ENCODE assay signal across 16 mouse cellular contexts in the genomic region with DNA sequence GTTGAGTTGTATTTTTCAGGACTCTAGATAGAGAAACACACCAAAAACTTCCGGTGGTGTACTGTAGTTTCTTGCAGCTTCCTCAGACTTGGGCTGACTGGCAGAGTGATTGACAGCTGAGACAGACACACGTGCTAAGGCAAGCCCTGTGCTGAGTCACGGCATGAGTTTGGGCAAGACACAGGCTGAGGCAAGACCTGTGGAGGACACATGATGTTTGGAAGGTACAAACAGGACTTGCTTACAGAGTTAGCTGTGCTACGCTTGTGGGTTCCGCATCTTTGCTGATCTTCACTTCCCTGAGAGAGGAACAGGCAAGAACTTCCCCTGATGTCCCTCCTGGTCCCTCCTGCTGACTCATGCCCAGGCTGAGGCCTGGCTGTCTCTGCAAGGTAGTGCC. TPM values are rescaled to one million over a fixed set of nuclear protein-coding genes. Genes with fewer than 3 reads are reported as not detected.
DNase-seq lines count a peak whose midpoint lies in the region; ATAC-seq lines count a peak whose summit lies in the region.
"Had no signal": no experiment of that assay in that cellular context is flagged by ENCODE, and none has a peak within 500 bp of the region (broad histone marks: within the 10 kb centered on the region; RNA-seq: fewer than 3 reads in every experiment).

No protein-coding gene starts in this region.

- peak; percentile 85 for ATAC-seq in granulocyte monocyte progenitor cell, adult 5-6 weeks (replicated peaks; ENCODE audit: poor library complexity, severe bottlenecking)
- peak; percentile 51; the same call in 1 of the 2 replicates for ATAC-seq in stomach, embryonic 16.5 days (ENCODE audit: insufficient read depth, low FRiP score)
- ATAC-seq: intestine, embryonic 15.5 days had no signal

- H3K4me3 ChIP-seq in stomach, embryonic 16.5 days (replicated peaks; ENCODE audit: low read length): no peak overlapping the region
- H3K4me3 ChIP-seq: forebrain, embryonic 10.5 days; hindbrain, embryonic 12.5 days; intestine, embryonic 15.5 days; layer of hippocampus, adult 2 months; limb, embryonic 12.5 days; lung, embryonic 15.5 days; midbrain, embryonic 12.5 days had no signal

- 78% methylated on average over 5 of the region's 5 CpGs for WGBS in stomach, embryonic 16.5 days

- H3K36me3 ChIP-seq in stomach, embryonic 16.5 days (ENCODE audit: control insufficient read depth, insufficient read depth, low read length): no peaks in the 10 kb centered on the region
- H3K36me3 ChIP-seq: forebrain, embryonic 10.5 days; hindbrain, embryonic 12.5 days; intestine, embryonic 15.5 days; limb, embryonic 12.5 days; lung, embryonic 15.5 days; midbrain, embryonic 12.5 days had no signal

- no peak overlapping the region for H3K27ac ChIP-seq in stomach, embryonic 16.5 days (ENCODE audit: low read length)
- H3K27ac ChIP-seq: forebrain, embryonic 10.5 days; hindbrain, embryonic 12.5 days; intestine, embryonic 15.5 days; layer of hippocampus, adult 2 months; limb, embryonic 12.5 days; lung, embryonic 15.5 days; midbrain, embryonic 12.5 days had no signal

- H3K27me3 ChIP-seq in stomach, embryonic 16.5 days (ENCODE audit: control insufficient read depth, insufficient read depth, low read length): no peaks in the 10 kb centered on the region
- H3K27me3 ChIP-seq: hindbrain, embryonic 12.5 days; intestine, embryonic 15.5 days; limb, embryonic 12.5 days; lung, embryonic 15.5 days; midbrain, embryonic 12.5 days had no signal

- peaks cover 11% of the 10 kb centered on the region for H3K4me1 ChIP-seq in stomach, embryonic 16.5 days (ENCODE audit: control insufficient read depth, insufficient read depth, low read length)
- H3K4me1 ChIP-seq: intestine, embryonic 15.5 days; midbrain, embryonic 12.5 days had no signal

- peak; percentile 48 for DNase-seq in adrenal gland, adult 2 months
- DNase-seq in adrenal gland, postnatal 25 days: no peak
- DNase-seq in lung, postnatal 36 days: peak; percentile 34
- no peak for DNase-seq in lung, postnatal 25 days (ENCODE audit: low spot score)
- DNase-seq in kidney, postnatal 25 days: no peak
- no peak for DNase-seq in cerebellum, adult 18-20 months
- DNase-seq: gastrocnemius, postnatal 25 days had no signal

- H3K4me2 ChIP-seq in stomach, embryonic 16.5 days (ENCODE audit: low read depth, low read length): no peak overlapping the region
- H3K4me2 ChIP-seq: hindbrain, embryonic 12.5 days; intestine, embryonic 15.5 days; limb, embryonic 12.5 days; lung, embryonic 15.5 days; midbrain, embryonic 12.5 days had no signal

- no peak overlapping the region for H3K9ac ChIP-seq in stomach, embryonic 16.5 days (ENCODE audit: low read length)
- H3K9ac ChIP-seq: hindbrain, embryonic 12.5 days; intestine, embryonic 15.5 days; limb, embryonic 12.5 days; lung, embryonic 15.5 days; midbrain, embryonic 12.5 days had no signal

- H3K9me3 ChIP-seq in stomach, embryonic 16.5 days (replicated peaks; ENCODE audit: control insufficient read depth, low read length): no peaks in the 10 kb centered on the region
- H3K9me3 ChIP-seq: forebrain, embryonic 10.5 days; hindbrain, embryonic 12.5 days; intestine, embryonic 15.5 days; limb, embryonic 12.5 days; lung, embryonic 15.5 days; midbrain, embryonic 12.5 days had no signal

RNA-seq across cellular contexts. Expression of gene Crybg3, which starts 17.3 kb away (rescaled TPM):
- total RNA-seq in adrenal gland, adult 2 months (2021): 10 to 100 TPM; 11.9 to 16.0 TPM
- 1.6 and 1.7 TPM in 2 replicates for polyA plus RNA-seq in adrenal gland, adult 2 months (2012; rRNA removed)
- total RNA-seq in adrenal gland, postnatal 25 days (2021): 12.8 and 13.8 TPM in 2 replicates
- 13.9 and 23.3 TPM in 2 replicates for total RNA-seq in granulocyte monocyte progenitor cell, adult 5-6 weeks (2014; fragmentation: Nextera tagmentation)
- total RNA-seq in granulocyte monocyte progenitor cell, adult 5-6 weeks (2017): 17.3 and 27.0 TPM in 2 replicates
- polyA plus RNA-seq in stomach, embryonic 16.5 days (2015; fragmentation: Nextera tagmentation; extraction: Ambion mirVana): 11.2 and 11.6 TPM in 2 replicates

RNA-seq across cellular contexts. Expression of gene Arl6, which starts 55.7 kb away (rescaled TPM):
- 10 to 100 TPM in 1 of 2 experiments, 1 to 10 TPM in 1; 6.2 to 13.9 TPM for total RNA-seq in adrenal gland, adult 2 months (2021)
- polyA plus RNA-seq in adrenal gland, adult 2 months (2012; rRNA removed): 0.63 and 0.97 TPM in 2 replicates
- total RNA-seq in adrenal gland, postnatal 25 days (2021): 5.8 and 7.9 TPM in 2 replicates
- total RNA-seq in granulocyte monocyte progenitor cell, adult 5-6 weeks (2014; fragmentation: Nextera tagmentation): 3.4 TPM in 2 replicates
- 3.7 and 11.4 TPM in 2 replicates for total RNA-seq in granulocyte monocyte progenitor cell, adult 5-6 weeks (2017)
- 25.0 and 25.8 TPM in 2 replicates for polyA plus RNA-seq in stomach, embryonic 16.5 days (2015; fragmentation: Nextera tagmentation; extraction: Ambion mirVana)

Comparison
In these comparisons a context has a peak if more than half of its experiments do, and no peak if none do; other contexts are left out.
1. DNase-seq: peak in adrenal gland, adult 2 months (single experiment) and lung, postnatal 36 days (single experiment); none in adrenal gland, postnatal 25 days (single experiment), lung, postnatal 25 days (single experiment), kidney, postnatal 25 days (0 of 2) and cerebellum, adult 18-20 months (0 of 2).